Mouse (Mus musculus) kidney, postnatal 25 days (tissue): ENCODE measurements around the gene Rbfox1.

Source experiments
- DNase-seq, 2 experiments: peaks; one replicate each; pipeline ENCODE4 v3.0.0; 2021; ENCODE audit warnings: mixed read lengths in 2 of 2

The Rbfox1 gene

DNA sequence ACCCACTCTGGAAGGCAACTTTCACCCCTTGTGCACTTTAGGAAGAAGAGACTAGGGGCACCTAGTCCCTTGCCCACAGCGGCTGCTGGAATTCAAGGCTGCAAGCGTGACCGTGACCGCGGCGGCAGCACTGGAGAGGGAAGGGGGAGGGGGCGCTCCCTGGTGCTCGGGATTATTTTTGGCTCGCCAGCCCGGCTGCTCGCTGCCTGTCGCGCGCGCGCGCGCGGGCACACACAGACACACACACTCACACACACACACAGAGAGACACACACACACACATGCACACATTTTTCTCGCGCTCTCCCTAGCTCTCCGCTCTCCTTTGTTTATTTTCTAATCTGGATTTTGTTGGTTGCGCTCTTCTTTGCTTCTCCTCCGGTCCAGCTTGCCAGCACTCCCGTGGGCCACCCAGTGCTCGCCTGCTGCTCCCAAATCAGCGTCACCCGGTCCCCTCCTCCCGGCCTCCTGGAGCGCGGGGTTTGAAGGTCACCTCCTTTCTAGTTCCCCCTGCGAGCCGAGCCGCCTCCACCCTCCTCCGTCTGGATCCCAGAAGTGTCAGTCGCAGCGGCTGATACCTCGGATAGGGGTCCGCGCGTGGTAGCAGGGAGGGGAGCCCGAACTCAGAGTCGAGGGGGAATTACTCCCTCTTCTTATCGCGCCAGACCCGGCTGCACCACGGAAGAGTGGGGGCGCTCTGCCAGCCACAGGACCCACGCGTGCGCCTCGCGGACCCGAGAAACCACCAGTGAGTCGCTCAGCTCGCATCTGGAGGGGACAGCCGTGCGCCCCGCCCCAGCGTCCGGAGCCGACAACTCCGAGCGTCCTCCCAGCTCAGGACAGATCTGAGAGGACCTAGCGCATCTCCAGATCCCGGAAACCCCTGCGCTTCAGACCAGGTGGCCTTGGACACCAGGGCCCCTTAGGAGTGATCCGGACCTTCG lies at the start of gene Rbfox1:
Gene Rbfox1 (plus strand): TSS at position 610 of the 944 bp plus-strand sequence.
- DNase-seq, result no peak

DNA sequence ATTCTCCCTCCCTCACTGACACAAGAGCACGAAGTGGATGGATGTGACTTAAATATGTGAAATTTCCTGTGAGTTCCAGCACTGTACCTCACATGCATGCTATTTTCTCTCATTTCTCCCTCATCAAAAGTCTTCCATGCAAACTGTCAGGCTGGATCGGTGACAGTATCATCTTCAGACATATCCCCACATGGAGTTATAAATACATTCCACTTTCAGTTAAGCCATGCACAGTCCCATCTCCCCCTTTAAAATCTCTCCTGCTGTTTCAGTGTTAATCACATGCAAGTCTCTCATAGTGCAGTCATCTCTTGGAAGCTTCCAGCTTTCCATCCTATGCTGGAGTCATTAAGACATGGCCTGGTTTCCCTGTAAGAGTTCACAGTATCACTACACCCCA lies 48.4 kb upstream of the Rbfox1 start:
- no peak for DNase-seq

DNA sequence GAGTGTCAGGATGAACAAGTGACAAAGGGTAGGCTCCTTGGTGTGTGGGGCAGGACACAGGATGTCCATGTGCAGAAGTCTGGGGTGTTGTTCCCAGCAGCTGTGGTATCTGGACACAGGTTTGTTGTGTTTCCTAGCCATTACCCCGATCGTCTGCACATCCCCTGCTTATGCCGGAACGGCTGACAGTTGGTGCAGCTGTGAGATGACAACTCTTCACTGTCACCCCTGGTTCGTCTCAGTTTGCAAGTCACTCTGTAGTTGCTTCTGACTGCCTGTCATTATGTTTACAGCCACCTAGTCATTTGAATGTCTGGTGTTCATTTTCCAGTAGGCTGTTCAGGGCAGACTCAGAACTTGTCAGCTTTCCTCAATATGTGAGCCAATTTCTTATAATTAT lies 44.0 kb upstream of the Rbfox1 start:
- no peak for DNase-seq

- no peak for DNase-seq
Measured at GRCm38 (mm10) chr16:5845645-5846044, 39.5 kb upstream of the Rbfox1 start.

DNA sequence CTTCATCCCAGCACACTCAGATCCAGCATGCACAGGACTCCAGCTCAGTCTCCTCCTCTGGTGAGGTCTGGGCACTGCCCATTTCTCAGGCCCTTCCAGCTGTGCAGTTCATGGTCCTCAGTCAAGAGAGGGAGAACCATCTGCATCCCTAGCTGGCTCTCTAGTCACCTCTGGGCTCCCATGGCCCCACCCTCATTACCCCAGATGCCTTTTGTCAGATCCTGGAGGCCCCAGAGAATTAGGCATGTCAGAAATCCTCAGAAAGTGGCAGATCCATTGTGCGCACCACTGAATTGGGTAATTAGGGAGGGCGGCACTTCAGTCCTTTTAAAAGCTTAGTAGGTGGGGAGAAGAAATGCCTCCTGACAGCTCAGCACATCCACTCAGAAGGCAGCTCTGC lies 32.1 kb upstream of the Rbfox1 start:
- DNase-seq, result no peak

- no peak for DNase-seq
Measured at GRCm38 (mm10) chr16:5864350-5864749, 20.8 kb upstream of the Rbfox1 start.

DNA sequence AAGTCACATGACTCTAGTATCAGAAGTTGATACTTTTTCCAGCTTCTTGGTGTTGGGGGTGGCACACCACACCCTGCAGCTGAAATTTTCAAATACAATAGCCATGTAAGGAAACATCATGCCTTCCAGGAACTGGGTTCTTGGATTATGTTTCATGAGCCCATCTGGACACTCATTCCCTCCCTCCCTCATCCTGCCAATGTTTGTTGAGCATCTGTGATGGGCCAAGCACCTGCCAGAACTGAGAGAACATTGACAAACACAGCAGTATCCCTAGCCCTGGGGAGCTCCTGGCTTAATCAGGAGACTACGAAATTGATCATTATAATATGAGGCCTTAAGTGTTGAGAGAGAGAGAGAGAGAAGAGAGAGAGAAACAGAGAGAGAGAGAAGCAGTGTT lies 18.2 kb upstream of the Rbfox1 start:
- DNase-seq, result no peak

DNA sequence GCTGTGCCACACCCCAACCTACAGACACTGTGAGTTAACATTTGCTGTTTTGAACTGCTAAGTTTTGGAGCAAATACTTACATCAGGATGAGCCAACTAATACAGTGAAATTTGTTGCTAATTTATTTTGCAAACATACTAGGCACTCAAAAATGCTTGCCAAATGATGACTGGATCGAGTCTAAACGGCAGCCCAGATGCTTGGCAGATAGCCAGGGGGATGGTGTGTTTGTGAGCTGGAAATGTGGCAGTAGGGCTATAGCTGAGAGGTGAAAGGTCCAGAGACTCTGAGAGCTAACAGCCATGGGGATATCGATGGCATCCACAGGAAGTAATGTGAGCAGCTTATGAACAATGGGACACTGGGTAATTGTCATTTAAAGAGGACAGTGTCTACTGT lies 14.8 kb upstream of the Rbfox1 start:
- DNase-seq, result no peak

- DNase-seq, result peak; percentile 78 to 85
Measured at GRCm38 (mm10) chr16:5881820-5882219, 3.3 kb upstream of the Rbfox1 start.

- no peak for DNase-seq
Measured at GRCm38 (mm10) chr16:5885690-5886050, 515 bp downstream of the Rbfox1 start.

DNA sequence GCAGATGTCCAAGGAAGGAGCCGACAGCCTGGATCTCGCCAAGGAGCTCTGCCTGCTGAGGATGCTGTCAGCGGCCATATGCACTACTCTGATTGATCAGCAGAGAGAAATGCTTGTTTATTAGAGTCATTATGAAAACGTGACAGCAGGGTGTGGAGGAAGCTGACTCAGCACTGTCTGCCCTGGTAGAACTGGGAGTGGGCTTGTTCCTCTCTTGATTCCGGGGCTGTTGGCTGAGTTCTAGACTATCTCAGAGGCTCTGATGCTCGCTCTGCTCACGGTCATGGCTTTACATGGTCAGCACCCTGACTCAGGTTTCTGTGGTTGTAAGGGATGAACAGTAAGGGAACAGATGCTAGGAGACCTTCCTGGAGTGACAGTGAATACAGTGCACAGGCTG lies 10.4 kb downstream of the Rbfox1 start:
- DNase-seq, result no peak

- peak in 1 of 2 experiments; percentile 40 for DNase-seq
Measured at GRCm38 (mm10) chr16:5898330-5898729, 13.2 kb downstream of the Rbfox1 start.

- DNase-seq, result no peak
Measured at GRCm38 (mm10) chr16:5910742-5911141, 25.6 kb downstream of the Rbfox1 start.

GRCm38 (mm10) chr16:5911880-5912327 lies 26.7 kb downstream of the Rbfox1 start:
- peak; percentile 12 to 42 for DNase-seq

DNA sequence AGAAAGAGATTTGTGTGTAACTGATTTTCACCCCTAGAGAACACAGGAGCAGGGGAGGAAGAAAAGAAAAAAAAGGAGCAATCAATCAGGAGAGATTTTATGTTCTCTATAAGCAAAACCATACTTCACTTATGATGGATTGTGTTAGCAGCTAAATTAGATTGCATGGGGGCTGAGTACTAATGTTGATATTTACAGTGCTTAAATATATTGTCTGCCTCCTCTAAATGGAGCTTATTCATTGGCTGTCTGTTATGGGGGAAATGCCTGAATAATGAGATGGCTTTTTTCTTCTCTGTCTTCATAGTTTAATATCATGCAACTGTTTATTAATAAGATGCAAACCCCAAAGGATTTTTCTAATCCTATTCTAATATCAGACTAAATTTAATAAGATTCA lies 32.8 kb downstream of the Rbfox1 start:
- no peak for DNase-seq

DNA sequence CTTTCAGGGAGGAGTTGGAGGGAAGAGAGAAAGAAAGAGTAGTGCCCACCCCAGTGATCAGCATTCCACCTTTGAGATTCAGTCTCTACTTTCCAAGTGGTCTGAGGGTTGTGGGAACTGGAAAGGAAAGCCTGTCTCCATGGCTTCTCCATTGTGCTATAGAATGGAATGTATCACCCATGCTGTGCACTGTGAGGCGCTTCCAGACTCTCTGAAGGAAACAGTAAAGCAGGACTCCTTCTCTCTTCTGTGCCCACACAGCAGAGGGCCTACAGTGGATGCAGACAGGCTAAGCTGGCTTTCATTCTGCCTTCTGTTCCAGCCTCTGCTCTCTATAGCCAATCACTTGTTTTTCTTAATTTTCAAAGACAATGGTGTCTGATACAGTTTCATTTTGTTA lies 41.8 kb downstream of the Rbfox1 start:
- no peak for DNase-seq

DNA sequence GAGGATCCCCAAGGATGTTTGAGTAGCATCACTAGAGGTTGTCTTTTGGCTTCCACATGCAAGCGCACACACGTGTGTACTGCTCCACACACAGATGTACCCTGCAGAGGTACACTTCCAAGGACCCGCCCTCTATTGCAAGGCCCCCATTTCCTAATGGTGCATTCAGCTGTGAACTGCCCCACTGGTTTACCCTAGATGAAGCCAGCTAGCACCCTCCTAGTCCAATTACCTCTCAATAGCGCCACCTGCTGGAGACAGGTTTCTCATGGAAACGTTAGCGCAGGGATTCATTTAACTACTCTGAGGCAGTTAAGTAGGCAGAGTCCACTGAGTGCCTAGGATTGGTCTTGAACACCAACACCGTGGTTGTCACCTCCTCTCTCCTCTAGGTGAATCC lies 46.5 kb downstream of the Rbfox1 start:
- DNase-seq, result peak; percentile 58 to 86

DNA sequence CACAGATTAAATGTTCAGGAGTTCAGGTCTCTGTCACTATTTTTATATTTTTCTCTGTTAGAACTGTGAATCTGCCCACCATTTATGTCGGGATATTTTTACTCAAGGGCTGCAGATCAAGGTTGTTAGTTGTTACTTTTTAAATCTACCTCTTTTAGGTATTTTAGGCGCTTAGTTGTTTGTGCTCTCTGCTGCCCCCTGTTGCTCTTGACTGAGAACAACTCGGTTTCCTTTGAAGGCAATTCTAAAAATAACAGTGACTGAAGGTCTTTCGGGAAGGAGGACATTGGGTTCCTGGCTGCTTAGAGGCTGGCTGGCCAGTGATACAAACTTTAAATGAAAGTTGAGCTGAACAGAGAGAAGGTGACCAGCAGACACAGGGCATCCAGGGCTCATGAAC lies 54.9 kb downstream of the Rbfox1 start:
- DNase-seq, result peak in 1 of 2 experiments; percentile 13

DNA sequence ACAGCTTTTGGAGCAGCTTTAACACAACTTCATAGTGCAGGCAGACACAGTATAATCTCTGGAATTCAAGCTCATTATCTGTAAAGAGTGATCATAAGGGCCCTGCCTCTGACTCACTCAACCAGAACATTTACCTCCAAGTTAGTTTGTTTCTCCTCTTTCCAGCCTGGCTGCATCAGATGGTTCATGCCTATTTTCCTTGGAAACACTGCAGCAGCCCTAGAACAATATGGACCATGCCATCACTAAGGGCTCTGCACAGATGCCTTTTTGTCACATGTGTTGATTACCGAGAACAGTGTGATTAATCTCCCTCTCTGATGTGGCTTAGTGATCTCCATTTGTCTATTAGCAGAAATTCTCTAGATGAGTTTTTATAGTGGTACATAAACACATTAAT lies 60.5 kb downstream of the Rbfox1 start:
- DNase-seq, result no peak

- no peak for DNase-seq
Measured at GRCm38 (mm10) chr16:5953106-5953505, 68.0 kb downstream of the Rbfox1 start.

GRCm38 (mm10) chr16:5957418-5957817 lies 72.3 kb downstream of the Rbfox1 start:
- no peak for DNase-seq

DNA sequence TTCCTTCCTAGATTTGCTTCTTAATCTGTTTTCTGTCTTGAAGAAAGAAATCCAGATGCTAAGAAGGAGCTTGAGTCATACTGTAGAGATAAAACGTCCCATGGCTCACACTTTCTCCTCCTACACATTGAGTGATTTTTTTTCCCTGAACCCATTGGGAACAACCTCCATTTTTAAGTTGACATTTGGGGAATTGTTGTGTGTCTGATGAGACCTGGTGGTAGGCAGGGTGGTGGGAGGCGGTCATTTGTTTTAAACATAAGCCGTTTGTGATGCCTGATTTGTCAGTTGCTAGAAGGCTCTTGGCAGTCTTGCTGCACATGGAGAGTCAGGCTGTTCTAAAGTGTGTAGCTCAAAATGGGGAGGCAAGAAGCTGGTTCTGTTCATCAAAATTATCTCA lies 76.6 kb downstream of the Rbfox1 start:
- no peak for DNase-seq

DNA sequence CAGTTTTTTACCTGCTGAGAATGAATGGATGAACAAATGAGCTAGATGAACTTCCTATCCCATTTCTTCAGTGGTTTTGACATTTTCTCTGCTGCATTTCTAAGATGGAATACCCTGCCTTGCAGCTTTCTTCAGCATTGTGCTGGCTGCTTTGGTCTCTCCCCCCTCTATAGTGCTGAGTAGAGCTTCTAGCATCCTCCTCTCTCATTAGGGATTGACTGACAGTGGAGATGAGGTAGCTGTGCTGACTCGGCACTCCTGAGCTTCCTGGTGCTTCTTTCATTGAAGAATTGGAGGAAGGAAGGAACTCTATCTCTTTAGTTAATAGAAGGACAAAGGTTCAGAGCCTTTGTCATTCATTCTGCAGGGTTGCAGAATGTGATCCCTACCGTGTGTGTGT lies 89.0 kb downstream of the Rbfox1 start:
- no peak for DNase-seq
